Mouse (Mus musculus): ENCODE results near the gene Rdx. TPM values are rescaled to one million over a fixed set of nuclear protein-coding genes. Genes with fewer than 3 reads are reported as not detected.

The Rdx gene
- total and polyA plus RNA-seq, 2 experiments from 2014 or later = 81.7 to 84.6 TPM

DNA sequence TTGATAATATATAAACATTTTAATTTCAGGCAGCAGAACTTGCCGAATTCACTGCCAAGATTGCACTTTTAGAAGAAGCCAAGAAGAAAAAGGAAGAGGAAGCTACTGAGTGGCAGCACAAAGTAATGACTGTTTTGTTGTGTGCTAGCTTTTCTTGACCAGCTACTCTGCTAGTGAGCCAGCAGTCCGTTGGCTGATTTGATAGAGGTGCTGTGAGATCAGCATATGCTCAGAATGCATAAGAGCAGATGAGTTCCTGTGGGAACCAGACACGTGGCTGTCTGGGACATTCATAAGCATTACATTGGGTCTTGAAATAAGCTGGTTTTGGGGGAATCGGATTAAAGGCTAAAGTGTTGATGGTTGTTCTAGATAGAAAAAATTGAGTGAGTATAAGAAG lies 35.4 kb downstream of the Rdx start:
- no peak overlapping the region for H3K9ac ChIP-seq
- WGBS = 82% methylated on average over 4 of the region's 4 CpGs
- no peak for TF ChIP-seq CTCF (IDR thresholded peaks at IDR 0.05; ENCODE audit: low read depth)
- DNase-seq = no peak
- no peak overlapping the region for H3K4me3 ChIP-seq (ENCODE audit: low read depth, low read length)
- H3K4me1 ChIP-seq (ENCODE audit: insufficient read depth) = no peaks in the 10 kb centered on the region
- no peak overlapping the region for H3K4me2 ChIP-seq (ENCODE audit: low read depth)
- peaks cover 27% of the 10 kb centered on the region for H3K36me3 ChIP-seq (ENCODE audit: insufficient read depth)
- H3K9me3 ChIP-seq (ENCODE audit: low read length) = no peaks in the 10 kb centered on the region
- no peak overlapping the region for H3K27ac ChIP-seq (ENCODE audit: low read depth, low read length)
- H3K27me3 ChIP-seq (ENCODE audit: insufficient read depth, low read length) = no peaks in the 10 kb centered on the region
- no peak for ATAC-seq

DNA sequence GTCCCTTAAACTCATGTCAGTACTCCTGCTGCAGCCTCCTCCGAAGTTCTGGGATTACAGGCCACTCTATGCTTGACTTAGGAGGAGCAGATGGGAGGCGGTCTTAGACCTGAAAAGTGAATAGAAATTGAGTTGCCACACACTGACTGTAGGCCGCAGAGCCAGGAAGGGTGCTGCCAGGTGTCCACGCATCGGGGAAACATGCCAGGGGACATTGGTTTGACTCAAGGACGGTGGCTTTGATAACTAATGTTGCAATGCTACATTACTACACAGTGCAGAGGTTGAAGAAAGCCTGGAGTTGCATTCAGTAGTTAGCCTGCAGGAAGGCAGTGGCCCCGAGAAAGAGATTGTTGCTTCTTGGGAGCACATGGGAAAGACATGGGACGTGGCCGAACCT lies 44.8 kb downstream of the Rdx start:
- Histone ChIP-seq H3K4me1 (ENCODE audit: insufficient read depth) (no peaks in the 10 kb centered on the region), H3K9ac (no peak overlapping the region), H3K4me2 (ENCODE audit: low read depth) (no peak overlapping the region), H3K27me3 (ENCODE audit: insufficient read depth, low read length) (no peaks in the 10 kb centered on the region), H3K27ac (ENCODE audit: low read depth, low read length) (no peak overlapping the region), H3K4me3 (ENCODE audit: low read depth, low read length) (no peak overlapping the region), H3K36me3 (ENCODE audit: insufficient read depth) (peaks cover 16% of the 10 kb centered on the region), H3K9me3 (ENCODE audit: low read length) (no peaks in the 10 kb centered on the region)
- no peak for ATAC-seq
- TF ChIP-seq CTCF (IDR thresholded peaks at IDR 0.05; ENCODE audit: low read depth) = no peak
- DNase-seq = no peak
- 91% methylated on average over 9 of the region's 9 CpGs for WGBS

DNA sequence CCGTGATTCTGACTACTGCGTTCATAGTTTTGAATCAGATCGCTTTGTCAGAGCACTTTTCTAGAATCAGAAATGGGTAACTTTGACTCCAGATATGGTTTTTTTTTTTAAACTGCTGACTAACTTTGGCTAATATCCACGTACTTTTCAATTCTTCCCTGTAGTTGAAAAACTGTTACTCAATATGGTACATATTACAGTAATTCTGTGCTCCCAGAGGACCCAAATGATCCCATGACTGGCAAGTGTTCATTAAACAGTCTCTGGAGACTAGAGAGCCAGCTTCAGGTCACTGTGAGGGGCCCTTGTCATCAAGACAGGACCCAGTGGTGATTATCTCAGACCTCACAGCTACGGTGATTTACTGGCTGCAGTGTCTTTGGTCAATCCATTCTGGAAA lies 45.3 kb downstream of the Rdx start:
- Histone ChIP-seq H3K9ac (no peak overlapping the region), H3K4me1 (ENCODE audit: insufficient read depth) (no peaks in the 10 kb centered on the region), H3K4me3 (ENCODE audit: low read depth, low read length) (no peak overlapping the region), H3K27me3 (ENCODE audit: insufficient read depth, low read length) (no peaks in the 10 kb centered on the region), H3K27ac (ENCODE audit: low read depth, low read length) (no peak overlapping the region), H3K4me2 (ENCODE audit: low read depth) (no peak overlapping the region), H3K9me3 (ENCODE audit: low read length) (no peaks in the 10 kb centered on the region), H3K36me3 (ENCODE audit: insufficient read depth) (peaks cover 10% of the 10 kb centered on the region; the same call in 1 of the 2 replicates)
- WGBS = 92% methylated on average over 5 of the region's 5 CpGs
- no peak for TF ChIP-seq CTCF (IDR thresholded peaks at IDR 0.05; ENCODE audit: low read depth)
- no peak for ATAC-seq
- DNase-seq = no peak

DNA sequence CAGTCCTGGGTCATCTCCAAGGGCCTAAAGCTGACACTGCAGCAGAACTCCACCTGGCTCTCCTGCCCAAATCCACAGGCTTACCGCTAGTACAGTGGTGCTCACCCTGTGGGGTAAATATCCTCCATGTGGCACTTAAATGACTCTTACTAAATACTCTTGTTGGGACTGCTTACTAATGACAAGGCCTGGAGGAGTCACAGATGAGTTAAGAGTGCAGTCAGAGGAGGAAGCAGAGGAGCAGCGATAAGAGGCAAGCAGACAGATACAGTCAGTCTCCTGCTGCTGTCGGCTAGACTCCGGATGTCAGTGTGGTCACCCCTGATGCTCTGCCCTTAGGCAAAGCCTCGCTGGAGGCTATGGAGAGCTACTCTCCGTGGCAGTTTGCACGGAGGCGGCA lies 46.1 kb downstream of the Rdx start:
- Histone ChIP-seq H3K27ac (ENCODE audit: low read depth, low read length) (no peak overlapping the region), H3K4me1 (ENCODE audit: insufficient read depth) (no peaks in the 10 kb centered on the region), H3K9me3 (ENCODE audit: low read length) (no peaks in the 10 kb centered on the region), H3K36me3 (ENCODE audit: insufficient read depth) (peaks cover 6% of the 10 kb centered on the region; the same call in 1 of the 2 replicates), H3K27me3 (ENCODE audit: insufficient read depth, low read length) (no peaks in the 10 kb centered on the region), H3K9ac (no peak overlapping the region), H3K4me2 (ENCODE audit: low read depth) (no peak overlapping the region), H3K4me3 (ENCODE audit: low read depth, low read length) (no peak overlapping the region)
- 71% methylated on average over 8 of the region's 8 CpGs for WGBS
- ATAC-seq (no peak), DNase-seq (no peak)
- no peak for TF ChIP-seq CTCF (IDR thresholded peaks at IDR 0.05; ENCODE audit: low read depth)

DNA sequence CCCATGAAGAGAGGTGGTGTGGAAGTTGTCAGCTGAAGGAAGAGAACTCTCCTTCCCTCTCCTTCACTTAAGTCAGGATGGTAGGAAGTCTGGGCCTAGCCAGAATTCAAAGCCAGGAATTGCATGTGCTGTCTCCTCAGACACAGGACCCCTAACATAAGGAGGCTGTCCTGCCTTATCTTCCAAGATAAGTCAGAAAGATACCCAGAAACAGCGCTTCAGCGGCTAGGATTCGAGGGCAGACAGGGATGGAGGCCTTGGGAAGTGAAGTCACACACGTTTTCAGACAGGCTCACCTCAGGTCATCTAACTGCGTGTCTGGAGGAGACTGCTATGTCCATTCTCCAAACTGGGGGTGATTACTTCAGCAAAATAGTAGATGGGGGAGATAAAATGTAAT lies 47.0 kb downstream of the Rdx start:
- 90% methylated on average over 5 of the region's 5 CpGs for WGBS
- no peak for TF ChIP-seq CTCF (IDR thresholded peaks at IDR 0.05; ENCODE audit: low read depth)

DNA sequence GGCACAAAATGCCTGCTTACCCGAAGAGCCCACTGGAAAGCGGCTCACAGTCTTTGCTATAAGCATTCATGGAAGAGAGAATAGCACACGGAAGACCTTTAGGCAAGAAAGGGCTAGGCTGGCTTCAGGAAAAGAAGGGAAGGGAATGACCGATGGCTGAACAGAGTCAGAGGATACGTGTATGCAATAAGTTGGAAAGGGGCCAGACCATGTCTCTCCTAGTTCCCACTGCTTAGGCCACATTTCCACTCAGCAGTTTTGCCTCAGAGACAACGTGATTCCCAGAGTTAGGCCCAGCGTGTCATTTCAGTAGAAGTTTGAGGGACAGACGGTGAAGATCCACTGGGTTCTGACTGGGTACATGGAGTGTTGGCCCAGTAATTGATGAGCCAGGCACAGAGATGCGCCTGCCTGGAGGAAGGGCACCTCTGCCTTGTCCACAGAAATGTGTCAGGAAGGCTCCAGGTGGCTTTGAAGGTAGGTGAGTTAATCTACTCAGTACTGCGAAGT lies 47.6 kb downstream of the Rdx start:
- Histone ChIP-seq H3K4me2 (ENCODE audit: low read depth) (no peak overlapping the region), H3K27me3 (ENCODE audit: insufficient read depth, low read length) (no peaks in the 10 kb centered on the region), H3K4me1 (ENCODE audit: insufficient read depth) (0 out of 2 replicates have a peak, but pooled peaks cover 4% of the 10 kb centered on the region), H3K27ac (ENCODE audit: low read depth, low read length) (no peak overlapping the region), H3K4me3 (ENCODE audit: low read depth, low read length) (no peak overlapping the region), H3K9ac (no peak overlapping the region), H3K36me3 (ENCODE audit: insufficient read depth) (peaks cover under 1% of the 10 kb centered on the region; the same call in 1 of the 2 replicates), H3K9me3 (ENCODE audit: low read length) (no peaks in the 10 kb centered on the region)
- 83% methylated on average over 10 of the region's 10 CpGs for WGBS
- ATAC-seq = no peak
- TF ChIP-seq CTCF (IDR thresholded peaks at IDR 0.05; ENCODE audit: low read depth) = no peak
- no peak for DNase-seq

More for the DNA sequence above, 47.0 kb downstream of the Rdx start:
- no peak overlapping the region for H3K9ac ChIP-seq
- no peak for DNase-seq
- H3K4me2 ChIP-seq (ENCODE audit: low read depth) = no peak overlapping the region
- H3K4me1 ChIP-seq (ENCODE audit: insufficient read depth) = 0 out of 2 replicates have a peak, but pooled peaks cover 4% of the 10 kb centered on the region
- H3K9me3 ChIP-seq (ENCODE audit: low read length) = no peaks in the 10 kb centered on the region
- no peaks in the 10 kb centered on the region for H3K27me3 ChIP-seq (ENCODE audit: insufficient read depth, low read length)
- no peak for ATAC-seq
- peaks cover 2% of the 10 kb centered on the region; the same call in 1 of the 2 replicates for H3K36me3 ChIP-seq (ENCODE audit: insufficient read depth)
- no peak overlapping the region for H3K27ac ChIP-seq (ENCODE audit: low read depth, low read length)
- no peak overlapping the region for H3K4me3 ChIP-seq (ENCODE audit: low read depth, low read length)

DNA sequence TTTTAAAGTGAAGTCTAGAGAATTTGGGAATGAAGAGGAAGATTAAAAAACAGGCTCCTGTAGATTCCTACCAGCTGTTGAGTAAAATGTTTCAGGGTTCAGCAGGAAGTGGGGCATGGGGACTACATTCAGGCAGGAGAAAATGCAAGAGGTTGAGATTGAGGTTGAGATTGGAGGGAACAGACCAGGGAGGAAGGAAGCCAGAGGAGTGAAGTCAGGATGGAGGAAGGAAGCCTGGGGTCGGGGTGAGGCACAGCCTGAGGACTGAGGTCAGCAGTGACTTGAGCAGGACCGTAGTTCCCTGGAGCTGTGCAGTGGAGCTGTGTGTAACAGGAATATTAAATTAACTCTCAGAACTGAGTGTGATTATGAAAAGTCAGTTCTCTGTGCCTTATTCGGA lies 48.7 kb downstream of the Rdx start:
- no peak for ATAC-seq
- Histone ChIP-seq H3K4me2 (ENCODE audit: low read depth) (no peak overlapping the region), H3K27me3 (ENCODE audit: insufficient read depth, low read length) (no peaks in the 10 kb centered on the region), H3K9ac (no peak overlapping the region), H3K4me3 (ENCODE audit: low read depth, low read length) (no peak overlapping the region), H3K9me3 (ENCODE audit: low read length) (no peaks in the 10 kb centered on the region), H3K4me1 (ENCODE audit: insufficient read depth) (0 out of 2 replicates have a peak, but pooled peaks cover 4% of the 10 kb centered on the region), H3K27ac (ENCODE audit: low read depth, low read length) (no peak overlapping the region), H3K36me3 (ENCODE audit: insufficient read depth) (peaks cover 2% of the 10 kb centered on the region; the same call in 1 of the 2 replicates)
- 84% methylated on average over 3 of the region's 3 CpGs for WGBS
- no peak for DNase-seq
- TF ChIP-seq CTCF (IDR thresholded peaks at IDR 0.05; ENCODE audit: low read depth) = no peak

Data from forebrain, postnatal 0 days (tissue).